Mouse (Mus musculus): Measurements from ENCODE around the gene Pde8a. TPM values are rescaled to one million over a fixed set of nuclear protein-coding genes. Genes with fewer than 3 reads are reported as not detected.
"Not testable (repeated sequence)": the region's sequence is repeated elsewhere in the genome, so short reads cannot be mapped to it uniquely, and the experiment has no call there.

The Pde8a gene
- 3.4 and 9.3 TPM in 2 replicates for total RNA-seq (2014; fragmentation: Nextera tagmentation)
- total RNA-seq (2017), result 1.8 and 6.2 TPM in 2 replicates

- ATAC-seq (replicated peaks; ENCODE audit: poor library complexity, severe bottlenecking), result no peak
Measured at GRCm38 (mm10) chr7:81213347-81214152, at the start of gene Pde8a. Gene Pde8a (plus strand): TSS chr7:81213596.

GRCm38 (mm10) chr7:81164411-81164810 lies 49.0 kb upstream of the Pde8a start:
- ATAC-seq (replicated peaks; ENCODE audit: poor library complexity, severe bottlenecking), result no peak

GRCm38 (mm10) chr7:81167124-81167523 lies 46.3 kb upstream of the Pde8a start:
- ATAC-seq (replicated peaks; ENCODE audit: poor library complexity, severe bottlenecking), result peak; percentile 65

- no peak for ATAC-seq (replicated peaks; ENCODE audit: poor library complexity, severe bottlenecking)
Measured at GRCm38 (mm10) chr7:81169351-81169750, 44.0 kb upstream of the Pde8a start.

GRCm38 (mm10) chr7:81173931-81174330 lies 39.5 kb upstream of the Pde8a start:
- ATAC-seq (replicated peaks; ENCODE audit: poor library complexity, severe bottlenecking), result no peak

GRCm38 (mm10) chr7:81174654-81175053 lies 38.7 kb upstream of the Pde8a start:
- ATAC-seq (replicated peaks; ENCODE audit: poor library complexity, severe bottlenecking), result no peak

GRCm38 (mm10) chr7:81176187-81176769 lies 37.1 kb upstream of the Pde8a start:
- ATAC-seq (replicated peaks; ENCODE audit: poor library complexity, severe bottlenecking), result peak; percentile 76

GRCm38 (mm10) chr7:81179494-81179893 lies 33.9 kb upstream of the Pde8a start:
- peak; percentile 20; the same call in 1 of the 2 replicates for ATAC-seq (replicated peaks; ENCODE audit: poor library complexity, severe bottlenecking)

GRCm38 (mm10) chr7:81182492-81183175 lies 30.8 kb upstream of the Pde8a start:
- ATAC-seq (replicated peaks; ENCODE audit: poor library complexity, severe bottlenecking), result no peak

- ATAC-seq (replicated peaks; ENCODE audit: poor library complexity, severe bottlenecking), result no peak
Measured at GRCm38 (mm10) chr7:81183181-81183580, 30.2 kb upstream of the Pde8a start.

- no peak for ATAC-seq (replicated peaks; ENCODE audit: poor library complexity, severe bottlenecking)
Measured at GRCm38 (mm10) chr7:81184136-81184535, 29.3 kb upstream of the Pde8a start.

- ATAC-seq (replicated peaks; ENCODE audit: poor library complexity, severe bottlenecking), result no peak
Measured at GRCm38 (mm10) chr7:81184651-81185050, 28.7 kb upstream of the Pde8a start.

- ATAC-seq (replicated peaks; ENCODE audit: poor library complexity, severe bottlenecking), result not testable (repeated sequence)
Measured at GRCm38 (mm10) chr7:81186036-81186435, 27.4 kb upstream of the Pde8a start.

- no peak for ATAC-seq (replicated peaks; ENCODE audit: poor library complexity, severe bottlenecking)
Measured at GRCm38 (mm10) chr7:81189180-81189579, 24.2 kb upstream of the Pde8a start.

GRCm38 (mm10) chr7:81195509-81195908 lies 17.9 kb upstream of the Pde8a start:
- peak; percentile 21; the same call in 1 of the 2 replicates for ATAC-seq (replicated peaks; ENCODE audit: poor library complexity, severe bottlenecking)

- ATAC-seq (replicated peaks; ENCODE audit: poor library complexity, severe bottlenecking), result peak; percentile 53
Measured at GRCm38 (mm10) chr7:81196796-81197195, 16.6 kb upstream of the Pde8a start.

GRCm38 (mm10) chr7:81198538-81198937 lies 14.9 kb upstream of the Pde8a start:
- no peak for ATAC-seq (replicated peaks; ENCODE audit: poor library complexity, severe bottlenecking)

- ATAC-seq (replicated peaks; ENCODE audit: poor library complexity, severe bottlenecking), result peak; percentile 13; the same call in 1 of the 2 replicates
Measured at GRCm38 (mm10) chr7:81199109-81199508, 14.3 kb upstream of the Pde8a start.

- peak; percentile 80 for ATAC-seq (replicated peaks; ENCODE audit: poor library complexity, severe bottlenecking)
Measured at GRCm38 (mm10) chr7:81199757-81200156, 13.6 kb upstream of the Pde8a start.

GRCm38 (mm10) chr7:81202389-81202788 lies 11.0 kb upstream of the Pde8a start:
- ATAC-seq (replicated peaks; ENCODE audit: poor library complexity, severe bottlenecking), result no peak

GRCm38 (mm10) chr7:81203576-81203975 lies 9.8 kb upstream of the Pde8a start:
- not testable (repeated sequence) for ATAC-seq (replicated peaks; ENCODE audit: poor library complexity, severe bottlenecking)

Measured in granulocyte monocyte progenitor cell, adult 5-6 weeks (primary cell).